Mouse (Mus musculus) small intestine, adult 2 months (tissue): Measurements from ENCODE around the gene Fxn.

Experiments
- CTCF ChIP-seq: fragments of 200-500 bp; IDR thresholded peaks from 2 replicates; pipeline ENCODE4 v1.5.1; 2012; ENCODE audit warnings: low read depth, mild to moderate bottlenecking, control low read depth, inconsistent platforms, low read length, moderate library complexity, mixed read lengths; ENCODE audit not compliant: insufficient replicate concordance, insufficient read length; ENCODE audit errors: extremely low read depth
- POLR2A ChIP-seq: fragments of 200-500 bp; IDR thresholded peaks from 2 replicates; pipeline ENCODE4 v1.6.1; 2012; ENCODE audit warnings: low read depth, mild to moderate bottlenecking, control low read depth, inconsistent platforms, low read length, moderate library complexity

DNA sequence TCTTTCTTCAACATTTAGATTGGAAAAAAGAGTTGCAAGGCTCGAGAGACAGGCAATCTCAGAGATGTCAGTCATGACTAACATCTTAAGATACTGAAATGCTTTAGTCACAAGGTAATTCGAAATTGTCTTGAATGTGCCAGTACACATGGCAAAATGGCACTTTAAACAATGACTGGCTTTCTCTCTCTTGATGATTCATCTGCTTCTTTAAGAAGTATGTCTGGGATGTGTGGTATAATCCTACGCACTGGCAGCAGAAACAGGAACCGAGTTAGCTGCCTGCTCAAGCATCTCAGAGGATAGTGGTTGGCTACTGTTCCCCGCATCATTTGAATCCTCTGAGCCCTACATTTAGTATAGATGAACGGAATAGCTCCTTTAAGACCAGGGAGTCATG, 45.3 kb upstream of the Fxn start:
- no peak for TF ChIP-seq CTCF
- TF ChIP-seq POLR2A: no peak
